In genomic region chr17:57085970-57086757, GRCm38 (mm10) we compare ENCODE assay signal across 13 mouse cellular contexts. TPM values are rescaled to one million over a fixed set of nuclear protein-coding genes. Genes with fewer than 3 reads are reported as not detected.
DNase-seq lines count a peak whose midpoint lies in the region; ATAC-seq and TF ChIP-seq lines count a peak whose summit lies in the region.
"Had no signal": no experiment of that assay in that cellular context is flagged by ENCODE, and none has a peak within 500 bp of the region (broad histone marks: within the 10 kb centered on the region; RNA-seq: fewer than 3 reads in every experiment).

No protein-coding gene starts in this region.

- peak overlapping the region; percentile 74 for H3K4me2 ChIP-seq in midbrain, embryonic 16.5 days (ENCODE audit: low read length)

- peaks cover 21% of the 10 kb centered on the region for H3K27me3 ChIP-seq in hindbrain, embryonic 10.5 days (ENCODE audit: insufficient read depth, poor library complexity, severe bottlenecking)
- no peaks in the 10 kb centered on the region for H3K27me3 ChIP-seq in midbrain, embryonic 16.5 days (ENCODE audit: control insufficient read depth, insufficient read depth, low read depth, low read length)

- WGBS in hindbrain, embryonic 10.5 days, result 89% methylated on average over 11 of the region's 11 CpGs
- WGBS in midbrain, embryonic 16.5 days, result 92% methylated on average over 11 of the region's 11 CpGs

- H3K27ac ChIP-seq in left cerebral cortex, adult 2 months, result peak overlapping the region; percentile 94
- H3K27ac ChIP-seq in hindbrain, embryonic 10.5 days, result peak overlapping the region; percentile 90
- H3K27ac ChIP-seq in midbrain, embryonic 16.5 days (ENCODE audit: low read length), result no peak overlapping the region

- DNase-seq in left cerebral cortex, adult 2 months (ENCODE audit: extremely low spot score in 1 of 2, low spot score in 2 of 2), result peak in 1 of 2 experiments; percentile 32
- no peak for DNase-seq in left cerebral cortex, adult 11 months (ENCODE audit: low spot score)
- peak; percentile 96 to 97 for DNase-seq in cerebellum, postnatal 10 days
- DNase-seq in hindbrain, embryonic 10.5 days (ENCODE audit: low spot score), result no peak
- DNase-seq in ovary, postnatal 10 days (ENCODE audit: low spot score), result no peak
- DNase-seq in yolk sac, embryonic 10.5 days (ENCODE audit: low spot score), result no peak
- no peak for DNase-seq in right cerebral cortex, postnatal 25 days
- DNase-seq: adrenal gland, adult 8-10 months; lung, postnatal 36 days had no signal

- H3K9ac ChIP-seq in midbrain, embryonic 16.5 days (ENCODE audit: low read depth, low read length), result no peak overlapping the region; the same call in 1 of the 2 replicates

- peak overlapping the region; percentile 68 for H3K4me3 ChIP-seq in left cerebral cortex, adult 2 months
- peak overlapping the region; percentile 59; the same call in 1 of the 2 replicates for H3K4me3 ChIP-seq in hindbrain, embryonic 10.5 days
- peak overlapping the region; percentile 57 for H3K4me3 ChIP-seq in midbrain, embryonic 16.5 days (ENCODE audit: low read depth, low read length)

- ATAC-seq in midbrain, embryonic 16.5 days, result no peak
- ATAC-seq: inflammation-experienced regulatory T-cells, adult 6 months had no signal

- peaks cover 24% of the 10 kb centered on the region for H3K36me3 ChIP-seq in hindbrain, embryonic 10.5 days
- H3K36me3 ChIP-seq in midbrain, embryonic 16.5 days (ENCODE audit: control insufficient read depth, insufficient read depth, low read length), result peaks cover 19% of the 10 kb centered on the region

- no peaks in the 10 kb centered on the region for H3K9me3 ChIP-seq in hindbrain, embryonic 10.5 days
- H3K9me3 ChIP-seq in midbrain, embryonic 16.5 days (replicated peaks; ENCODE audit: control insufficient read depth, low read length, poor library complexity, severe bottlenecking), result no peaks in the 10 kb centered on the region

- intact Hi-C loops in left cerebral cortex, adult 2 months (cut with DNase I), result no loop called here

- peaks cover 18% of the 10 kb centered on the region for H3K4me1 ChIP-seq in hindbrain, embryonic 10.5 days (replicated peaks)
- H3K4me1 ChIP-seq in midbrain, embryonic 16.5 days (ENCODE audit: control insufficient read depth, insufficient read depth, low read length), result peaks cover 14% of the 10 kb centered on the region

- no peak for TF ChIP-seq CTCF in left cerebral cortex, adult 2 months (IDR thresholded peaks at IDR 0.05)

RNA-seq across cellular contexts. Expression of gene Tubb4a, which starts 1.4 kb away (rescaled TPM):
- total RNA-seq in left cerebral cortex, adult 2 months (2021), result 100 to 1,000 TPM; 584 to 587 TPM
- 66.9 and 167 TPM in 2 replicates for polyA plus RNA-seq in hindbrain, embryonic 10.5 days (2016; fragmentation: Nextera tagmentation; extraction: Ambion mirVana)
- 383 and 394 TPM in 2 replicates for polyA plus RNA-seq in midbrain, embryonic 16.5 days (2015; fragmentation: Nextera tagmentation; extraction: Ambion mirVana)
- total RNA-seq: common myeloid progenitor, adult 5-6 weeks had no signal

RNA-seq across cellular contexts. Expression of gene Dennd1c, which starts 7.8 kb away (rescaled TPM):
- total RNA-seq in left cerebral cortex, adult 2 months (2021), result 1 to 10 TPM; 1.0 to 1.5 TPM
- 3.2 and 3.6 TPM in 2 replicates for polyA plus RNA-seq in hindbrain, embryonic 10.5 days (2016; fragmentation: Nextera tagmentation; extraction: Ambion mirVana)
- 4.2 and 5.0 TPM in 2 replicates for polyA plus RNA-seq in midbrain, embryonic 16.5 days (2015; fragmentation: Nextera tagmentation; extraction: Ambion mirVana)
- polyA plus RNA-seq: C2C12 had no signal

RNA-seq across cellular contexts. Expression of gene Tnfsf9, which starts 19.0 kb away (rescaled TPM):
- under 1 TPM; 0.27 to 0.44 TPM for total RNA-seq in left cerebral cortex, adult 2 months (2021)
- polyA plus RNA-seq in hindbrain, embryonic 10.5 days (2016; fragmentation: Nextera tagmentation; extraction: Ambion mirVana), result 9.8 and 10.5 TPM in 2 replicates
- 8.8 and 9.7 TPM in 2 replicates for polyA plus RNA-seq in midbrain, embryonic 16.5 days (2015; fragmentation: Nextera tagmentation; extraction: Ambion mirVana)

RNA-seq across cellular contexts. Expression of gene Slc25a23, which starts 26.5 kb away (rescaled TPM):
- 100 to 1,000 TPM; 322 to 366 TPM for total RNA-seq in left cerebral cortex, adult 2 months (2021)
- polyA plus RNA-seq in hindbrain, embryonic 10.5 days (2016; fragmentation: Nextera tagmentation; extraction: Ambion mirVana), result 10.5 and 16.2 TPM in 2 replicates
- polyA plus RNA-seq in midbrain, embryonic 16.5 days (2015; fragmentation: Nextera tagmentation; extraction: Ambion mirVana), result 36.0 and 42.8 TPM in 2 replicates

RNA-seq across cellular contexts. Expression of gene Crb3, which starts 27.3 kb away (rescaled TPM):
- under 1 TPM in 1 of 2 experiments, not detected in 1; 0.77 TPM for total RNA-seq in left cerebral cortex, adult 2 months (2021)
- 5.1 and 8.2 TPM in 2 replicates for polyA plus RNA-seq in hindbrain, embryonic 10.5 days (2016; fragmentation: Nextera tagmentation; extraction: Ambion mirVana)
- 2.1 and 3.3 TPM in 2 replicates for polyA plus RNA-seq in midbrain, embryonic 16.5 days (2015; fragmentation: Nextera tagmentation; extraction: Ambion mirVana)
- polyA plus RNA-seq: C2C12 had no signal

Comparison
In these comparisons a context has a peak if more than half of its experiments do, and no peak if none do; other contexts are left out.
1. DNase-seq: peak in cerebellum, postnatal 10 days (2 of 2); none in left cerebral cortex, adult 11 months (single experiment), hindbrain, embryonic 10.5 days (single experiment), ovary, postnatal 10 days (single experiment), yolk sac, embryonic 10.5 days (single experiment) and right cerebral cortex, postnatal 25 days (single experiment).
2. Peak in every context shown above with its lines, with median percentiles within 50 percentile points of each other: H3K4me3 ChIP-seq.